Mouse (Mus musculus): Measurements from ENCODE around the gene Slc8a1.

Slc8a1 gene

DNA sequence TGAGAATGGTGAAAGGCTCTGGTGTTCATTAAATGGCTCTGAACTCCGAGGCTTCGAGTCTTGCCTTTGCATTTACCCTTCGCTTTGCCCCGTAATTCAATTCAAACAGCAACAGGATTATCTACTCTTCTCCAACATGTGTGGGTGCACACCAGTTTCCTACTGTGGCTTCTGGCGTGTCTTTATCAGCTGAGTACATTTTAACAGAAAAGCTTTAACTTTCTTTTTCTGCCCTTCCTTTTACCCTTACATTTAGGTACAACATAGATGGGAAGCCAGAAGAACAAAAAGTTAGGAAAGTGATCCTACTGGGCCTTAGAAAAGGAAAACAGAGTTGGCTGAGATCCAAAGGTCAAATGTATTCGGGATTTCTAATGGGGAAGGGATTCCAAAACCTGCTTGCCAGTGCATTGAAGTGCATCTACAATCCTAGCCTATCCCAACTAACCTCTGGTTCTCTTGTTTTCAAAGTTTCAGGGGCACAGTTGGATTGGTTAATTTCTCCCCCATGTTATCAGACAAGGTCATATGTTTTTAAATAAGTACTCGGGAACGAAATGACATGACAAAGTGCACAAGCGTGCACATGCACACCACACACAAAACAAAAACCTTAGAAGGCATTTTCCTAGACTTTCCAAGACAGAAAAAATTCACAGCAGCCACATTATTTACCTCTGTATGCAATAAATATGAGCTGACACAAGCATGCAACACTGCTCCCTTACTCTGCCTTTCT, 172.4 kb downstream of the Slc8a1 start:
- no peak for DNase-seq (ENCODE audit: low spot score)

DNA sequence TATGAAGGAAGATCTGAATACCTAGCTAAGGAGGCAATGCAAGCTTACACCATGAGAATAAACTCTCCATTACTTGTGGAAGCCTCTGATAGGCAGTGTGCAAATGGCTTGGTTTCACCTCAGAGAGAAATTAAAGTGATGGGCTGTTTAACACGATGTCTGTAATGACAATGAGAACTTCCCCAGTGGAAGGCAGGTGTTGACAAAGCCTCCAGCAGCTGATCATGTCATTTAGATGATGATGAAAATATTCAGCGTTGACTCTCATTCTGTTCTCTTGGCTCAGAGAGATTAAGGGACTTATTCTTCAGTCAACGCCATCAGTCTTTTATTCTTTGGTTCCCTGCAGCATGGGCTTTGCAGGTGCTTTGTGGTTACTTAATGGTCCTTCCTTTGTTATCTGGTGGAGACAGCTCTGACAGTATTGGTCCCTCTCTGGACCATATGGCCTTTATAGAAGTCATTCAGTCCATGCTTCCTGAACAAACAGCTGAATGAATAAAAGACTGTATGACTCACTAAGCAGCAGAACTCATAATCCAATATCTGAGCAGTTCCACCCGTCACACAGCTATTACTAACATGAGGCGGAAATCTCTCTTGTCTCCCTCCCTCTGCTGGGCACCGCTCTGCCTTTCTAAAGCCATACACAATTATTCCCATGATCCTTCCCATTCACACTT, 184.0 kb downstream of the Slc8a1 start:
- no peak for DNase-seq (ENCODE audit: low spot score)

DNA sequence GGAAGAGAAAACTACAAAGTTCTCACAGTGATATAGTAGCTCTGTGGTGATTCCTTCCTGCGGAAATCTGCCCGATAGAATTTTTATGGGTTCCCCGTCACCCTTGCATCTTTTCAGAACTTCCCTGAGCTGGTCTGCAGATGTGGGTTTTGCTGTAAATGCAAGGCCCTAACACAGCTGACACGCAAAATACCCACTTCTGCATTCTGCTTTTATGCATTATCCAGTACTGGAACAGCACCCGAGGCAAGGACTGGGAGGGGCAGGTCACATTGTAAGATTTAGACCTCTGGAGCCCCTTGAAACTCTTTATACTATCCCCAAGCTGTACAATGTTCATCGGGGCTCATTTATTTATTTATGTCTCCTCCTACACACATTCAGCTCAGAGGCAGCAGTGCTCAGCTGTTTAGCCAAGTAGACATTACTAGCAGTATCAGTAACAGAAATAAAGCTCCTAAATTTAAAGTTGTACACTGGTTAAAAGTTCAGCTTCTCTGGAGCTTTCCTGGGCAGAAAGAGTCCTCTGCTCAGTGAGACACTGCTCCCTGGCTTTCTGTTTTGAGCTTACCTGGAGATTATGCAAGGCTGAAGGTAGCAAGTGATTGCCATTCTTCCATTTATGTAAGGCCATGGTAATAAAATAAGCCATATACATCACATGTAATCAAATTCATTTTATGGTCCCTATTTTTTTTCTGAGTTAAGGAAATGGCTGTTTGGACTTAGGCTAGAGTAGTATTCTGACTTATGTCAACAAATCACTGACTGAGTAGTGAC, 186.1 kb downstream of the Slc8a1 start:
- no peak for DNase-seq (ENCODE audit: low spot score)

DNA sequence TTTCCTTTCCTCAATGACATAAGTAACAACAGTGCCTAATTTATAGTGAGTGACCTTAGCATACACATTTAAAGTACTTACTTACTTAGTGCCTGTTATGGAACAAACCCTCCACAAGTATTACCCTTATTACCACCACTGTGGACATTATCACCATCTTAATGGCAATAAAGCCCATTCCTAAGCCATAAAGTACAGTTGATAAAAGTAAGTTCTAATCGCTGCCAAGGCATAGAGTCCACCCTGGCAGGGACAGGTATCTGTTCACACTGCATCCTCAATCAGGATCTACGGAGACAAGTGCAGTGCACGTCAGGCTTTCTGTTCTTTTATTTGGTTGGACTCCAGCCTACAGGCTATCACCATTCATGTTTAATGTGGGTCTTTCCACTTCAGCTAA, 187.3 kb downstream of the Slc8a1 start:
- DNase-seq (ENCODE audit: low spot score) = no peak

DNA sequence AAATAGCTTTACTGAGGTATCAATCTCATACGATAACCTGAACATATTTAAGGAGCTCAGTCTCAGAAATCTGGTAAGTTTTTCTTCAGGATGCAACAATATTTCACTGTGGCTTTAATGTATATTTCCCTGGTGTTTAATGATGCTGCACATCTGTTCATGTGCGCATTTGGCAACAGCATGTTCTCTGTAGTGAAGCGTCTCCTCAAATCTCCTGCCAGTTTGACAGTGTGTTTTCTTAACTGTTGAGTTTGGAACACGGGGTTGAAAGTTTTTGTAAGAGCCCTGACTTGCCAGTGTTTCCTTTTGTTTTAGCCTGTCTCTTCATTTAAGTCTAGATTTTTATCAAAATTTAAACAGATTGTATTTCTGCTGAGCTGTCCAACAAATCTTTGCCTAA, 190.2 kb downstream of the Slc8a1 start:
- DNase-seq (ENCODE audit: low spot score) = no peak

DNA sequence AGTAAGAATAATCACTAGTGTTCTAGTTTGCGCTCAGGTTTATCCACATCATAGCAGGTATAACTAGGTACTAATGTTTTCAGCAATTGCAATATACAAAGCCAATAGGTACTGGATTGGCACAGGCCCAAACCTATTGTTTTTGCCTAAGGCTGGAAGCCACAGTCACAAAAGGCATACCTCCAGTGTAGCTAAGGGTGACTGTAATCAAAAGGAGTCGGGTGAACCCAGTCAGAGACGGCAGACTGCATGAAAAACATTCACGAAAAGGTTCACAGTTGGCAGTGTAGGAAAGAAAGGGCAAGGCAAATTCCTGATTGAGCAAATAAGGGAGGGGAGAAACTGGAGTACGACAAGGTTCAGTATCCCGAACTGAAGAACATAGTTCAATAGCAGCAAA, 191.7 kb downstream of the Slc8a1 start:
- DNase-seq (ENCODE audit: low spot score) = no peak

DNA sequence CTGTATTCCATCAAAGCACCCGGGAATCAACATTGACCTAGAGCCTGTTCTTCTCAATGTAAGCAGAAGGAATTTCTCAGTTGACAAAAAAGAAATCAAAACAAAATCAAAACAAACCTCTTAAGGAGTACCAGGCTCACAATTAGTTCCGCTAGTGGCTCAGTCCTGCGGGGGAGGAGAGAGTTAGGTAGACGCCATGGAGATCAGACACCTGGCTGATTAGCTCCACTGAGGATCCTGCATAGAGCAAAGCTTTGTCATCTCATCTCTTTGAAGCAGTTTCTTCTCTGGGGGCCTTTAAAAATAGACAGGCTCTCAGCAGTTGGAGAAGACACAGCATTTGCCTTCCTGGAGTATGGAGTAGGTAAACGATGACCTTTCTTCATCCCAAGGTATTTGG, 192.2 kb downstream of the Slc8a1 start:
- no peak for DNase-seq (ENCODE audit: low spot score)

DNA sequence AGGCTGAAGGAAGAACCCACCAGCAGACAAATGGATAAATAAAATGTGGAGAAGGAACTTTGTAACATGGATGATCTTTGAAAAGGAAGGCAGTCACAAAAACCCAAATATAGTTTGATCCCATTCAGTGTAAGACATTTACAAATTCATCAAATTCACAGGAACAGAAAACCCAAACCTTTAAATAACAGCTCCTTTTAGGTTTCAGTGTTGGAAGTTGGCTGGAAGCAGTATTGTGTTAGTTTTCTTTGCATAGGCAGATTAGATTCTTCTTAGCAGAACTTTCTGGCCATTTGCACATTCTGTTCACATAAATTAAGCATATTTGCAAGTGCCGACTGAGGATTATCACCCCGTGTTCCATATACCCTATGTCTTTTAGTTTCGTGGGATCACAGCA, 193.3 kb downstream of the Slc8a1 start:
- DNase-seq (ENCODE audit: low spot score) = no peak

DNA sequence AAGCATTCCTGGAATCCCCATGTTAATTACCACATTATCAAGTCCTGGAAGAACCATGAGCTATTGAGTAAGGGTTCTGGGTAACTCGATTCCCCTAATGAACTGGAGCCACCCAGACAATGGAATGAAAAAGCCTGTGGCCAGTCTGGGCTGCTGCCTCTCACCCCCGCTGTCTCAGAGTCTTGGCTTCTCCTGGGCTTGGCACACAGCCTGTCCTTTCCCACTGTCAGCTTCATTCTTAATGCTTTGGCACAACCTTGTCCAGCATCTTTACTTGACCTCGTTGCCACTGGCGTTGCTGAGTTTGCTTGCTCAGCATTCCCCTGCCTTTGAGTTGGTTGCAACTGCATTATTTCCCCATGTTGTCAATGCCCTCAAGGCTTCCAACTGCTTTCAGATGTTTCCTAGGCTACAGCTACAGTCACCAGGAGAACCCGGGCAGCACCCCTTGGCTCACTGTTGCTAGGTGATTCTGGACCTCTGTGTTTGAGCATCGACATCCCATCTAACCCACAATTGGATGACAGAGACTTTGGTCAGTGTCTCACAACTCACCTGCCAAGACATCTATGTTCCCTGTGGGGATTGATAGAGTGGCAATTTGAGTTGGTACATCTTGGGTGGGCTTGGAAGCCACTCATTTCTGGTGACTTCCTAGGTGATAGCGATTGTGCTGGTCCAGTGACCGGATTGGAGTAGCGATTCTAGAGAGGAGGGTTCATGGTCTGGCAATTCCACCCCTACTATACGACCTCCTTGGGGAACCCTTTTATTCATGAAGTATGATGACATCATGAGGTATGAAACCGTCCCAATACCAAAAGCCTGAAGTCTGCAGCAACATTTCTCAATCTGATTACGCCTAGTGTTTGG, 195.6 kb downstream of the Slc8a1 start:
- peak; percentile 25 for DNase-seq (ENCODE audit: low spot score)

DNA sequence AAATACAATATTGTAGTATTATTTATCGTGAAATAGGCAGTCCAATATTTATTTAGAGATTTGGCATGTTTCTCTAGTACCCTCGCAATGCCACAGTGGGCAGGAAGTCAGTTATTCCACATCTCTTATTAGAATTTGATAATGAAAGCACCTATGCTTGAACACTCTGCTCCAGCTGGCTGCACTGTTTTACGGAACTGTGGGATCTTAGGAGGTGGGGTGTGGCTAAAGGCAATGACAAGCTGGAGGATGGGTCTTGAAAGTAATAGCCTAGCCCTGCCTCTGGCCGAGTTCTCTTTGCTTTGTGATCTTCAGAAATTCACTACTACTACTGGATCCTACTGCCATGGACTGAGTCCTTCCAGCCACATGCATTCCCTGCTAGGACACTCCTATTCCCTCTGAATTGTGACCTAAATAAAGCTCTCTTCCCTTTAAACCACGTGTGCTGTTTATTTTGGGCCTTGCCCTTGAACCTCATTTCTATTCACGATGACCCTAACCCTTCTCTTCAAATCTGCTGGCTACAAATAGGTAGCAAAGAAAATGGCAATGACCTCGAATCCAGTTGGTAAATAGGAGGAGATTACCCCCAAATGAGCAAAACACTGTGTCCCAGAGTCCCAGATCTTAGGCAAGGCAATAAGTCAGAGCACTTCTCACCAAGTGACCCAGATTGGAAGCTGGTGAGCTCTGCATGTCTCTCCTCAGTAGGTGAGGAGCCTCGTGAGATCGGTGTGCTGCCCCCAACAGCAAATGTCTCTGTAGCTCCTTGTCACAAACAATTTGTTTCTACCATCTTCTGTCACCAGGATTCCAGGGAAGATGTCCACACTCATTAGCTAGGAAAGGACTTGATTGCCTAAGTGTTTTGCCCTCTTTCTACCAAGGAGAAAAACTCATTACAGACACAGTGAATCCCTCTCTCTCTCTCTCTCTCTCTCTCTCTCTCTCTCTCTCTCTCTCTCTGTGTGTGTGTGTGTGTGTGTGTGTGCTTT, 199.7 kb downstream of the Slc8a1 start:
- no peak for DNase-seq (ENCODE audit: low spot score)

DNA sequence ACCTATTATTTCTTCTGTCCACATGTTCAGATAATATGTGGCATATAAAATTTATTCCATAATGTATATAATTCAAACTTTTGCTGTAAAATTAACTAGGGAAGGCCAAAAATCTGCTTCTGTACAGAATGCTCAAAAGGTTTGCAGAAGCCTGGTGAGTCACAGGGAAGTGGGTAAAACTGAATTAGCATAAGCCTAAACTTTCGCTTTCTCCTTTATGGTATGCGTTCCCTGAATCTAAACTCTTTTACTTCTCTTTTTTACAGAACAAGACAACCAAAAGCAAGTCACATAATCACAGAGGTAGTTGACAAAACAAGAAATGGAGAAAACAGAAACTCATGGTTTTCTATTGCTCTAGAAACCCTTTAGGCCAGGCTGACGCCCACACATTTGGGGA, 202.1 kb downstream of the Slc8a1 start:
- DNase-seq (ENCODE audit: low spot score) = no peak

DNA sequence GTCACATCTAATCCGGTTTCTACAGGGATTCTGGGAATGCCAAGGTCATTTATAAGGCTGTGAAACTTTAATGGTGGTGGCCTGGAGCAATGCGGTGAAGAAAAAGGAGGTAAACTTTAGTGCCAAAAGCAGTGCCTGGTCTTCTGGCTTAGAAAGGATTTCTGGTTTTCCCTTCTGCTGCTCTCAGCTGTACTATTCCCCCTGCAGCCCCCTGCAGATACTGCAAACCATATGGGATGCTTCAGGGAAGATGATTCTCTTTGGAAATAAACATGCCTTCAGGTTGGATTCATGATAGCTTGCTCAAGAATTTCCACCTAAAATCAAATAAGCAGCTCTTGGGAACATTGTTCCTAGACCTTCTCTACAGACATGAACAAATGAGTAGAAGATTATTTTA, 208.3 kb downstream of the Slc8a1 start:
- DNase-seq (ENCODE audit: low spot score) = no peak

DNA sequence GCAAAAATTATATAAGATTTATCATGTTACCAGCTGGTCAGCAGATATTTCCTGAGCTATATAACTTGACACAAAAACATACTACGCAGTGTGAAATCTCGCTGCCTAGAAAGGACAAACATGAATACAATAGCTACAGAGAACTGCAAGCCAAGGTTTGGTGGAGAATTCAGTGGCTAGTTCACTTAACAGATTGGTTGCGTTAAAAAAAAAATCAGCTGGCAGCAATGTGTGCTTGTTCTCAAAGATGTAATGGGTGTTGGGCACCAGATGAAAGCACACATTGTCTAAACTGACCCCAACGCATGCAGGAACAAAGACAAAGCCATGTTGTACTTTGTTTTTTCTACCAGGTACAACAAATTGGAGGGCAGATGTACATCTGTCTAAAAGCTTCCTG, 209.2 kb downstream of the Slc8a1 start:
- DNase-seq (ENCODE audit: low spot score) = no peak

DNA sequence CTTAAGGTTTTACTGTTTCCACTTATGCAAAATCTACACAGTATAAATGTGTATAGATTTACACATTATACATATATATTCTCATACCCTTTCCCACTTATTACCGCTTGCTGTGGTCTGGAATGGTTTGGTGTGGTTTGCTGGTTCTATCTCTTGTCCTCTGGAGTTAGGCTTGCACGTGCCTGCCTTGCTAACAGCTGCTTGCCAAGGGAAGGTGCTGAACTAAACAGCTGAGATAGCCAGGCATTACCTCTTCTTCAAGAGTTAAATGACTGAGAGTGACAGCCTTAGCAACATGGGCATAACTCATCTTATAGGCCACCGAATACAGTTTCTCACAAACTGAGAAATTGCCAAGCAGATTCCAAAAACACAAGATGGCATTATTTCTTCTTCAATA, 211.7 kb downstream of the Slc8a1 start:
- no peak for DNase-seq (ENCODE audit: low spot score)

DNA sequence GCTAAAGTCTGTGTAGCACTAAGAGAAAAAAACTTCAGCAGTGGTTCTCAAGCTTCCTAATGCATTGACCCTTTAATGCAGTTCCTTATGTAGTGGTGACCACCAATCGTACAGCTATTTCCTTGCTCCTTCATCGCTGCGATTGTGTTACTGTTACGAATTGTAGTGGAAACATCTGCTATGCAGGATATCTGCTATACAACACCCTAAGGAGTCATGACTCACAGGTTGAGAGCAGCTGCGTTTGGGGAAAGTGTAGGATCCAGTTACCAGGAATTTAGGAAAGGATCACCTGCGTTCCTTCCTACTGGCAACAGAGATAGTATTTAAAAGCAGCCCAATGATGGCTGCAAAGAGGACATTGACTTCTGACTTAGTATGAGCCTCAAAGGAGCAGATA, 213.4 kb downstream of the Slc8a1 start:
- no peak for DNase-seq (ENCODE audit: low spot score)

DNA sequence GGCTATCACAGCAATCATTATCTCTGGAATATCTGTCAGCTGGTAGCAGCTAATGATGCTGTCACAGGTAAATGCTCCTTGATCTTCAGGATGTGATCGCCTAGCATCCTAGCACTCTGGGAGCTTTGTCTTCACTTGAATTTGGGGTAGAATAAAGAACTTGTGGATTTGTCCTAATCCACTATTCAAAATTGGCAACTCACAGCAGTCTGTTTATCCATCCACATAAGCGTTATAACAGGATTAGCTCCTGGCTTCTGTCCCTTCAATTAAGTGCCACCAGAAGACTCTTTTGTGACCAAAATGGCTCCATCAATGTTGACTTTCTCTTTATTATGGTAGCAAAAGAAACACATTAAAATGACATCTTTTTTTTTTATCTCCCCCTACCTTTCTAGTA, 214.2 kb downstream of the Slc8a1 start:
- DNase-seq (ENCODE audit: low spot score) = no peak

DNA sequence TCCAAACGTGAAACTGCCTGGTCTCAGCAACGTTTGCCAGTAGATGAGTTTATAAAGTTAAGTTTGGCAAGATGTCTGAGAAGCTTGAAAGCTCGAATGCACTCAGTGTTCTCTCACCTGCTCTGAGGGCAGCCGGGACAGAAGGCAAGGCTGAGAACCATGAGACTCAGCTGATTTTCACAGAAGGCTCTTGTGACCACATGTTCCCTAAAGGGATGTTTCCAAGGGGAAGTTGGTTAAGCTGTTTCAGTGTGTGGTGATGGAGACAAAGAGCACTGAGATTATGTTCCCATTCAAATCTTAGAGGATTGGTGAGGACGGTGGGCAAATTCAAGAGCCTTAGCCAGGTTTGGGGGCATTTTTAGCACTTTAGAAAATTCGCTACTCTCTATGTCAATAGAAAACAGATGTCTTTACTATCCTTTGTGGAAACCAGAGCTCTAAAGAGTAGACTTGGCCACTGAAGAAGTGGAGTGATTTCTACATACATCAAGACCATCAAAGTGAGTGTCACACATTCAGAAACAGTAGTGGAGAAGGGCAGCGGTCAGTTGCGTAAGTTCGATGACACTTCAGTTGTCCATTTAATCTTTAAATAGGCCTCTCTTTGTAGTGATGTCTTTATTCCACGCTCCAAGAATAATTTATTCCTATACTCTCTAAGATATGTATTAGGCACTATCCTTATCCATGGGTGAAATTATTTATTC, 219.7 kb downstream of the Slc8a1 start:
- no peak for DNase-seq (ENCODE audit: low spot score)

DNA sequence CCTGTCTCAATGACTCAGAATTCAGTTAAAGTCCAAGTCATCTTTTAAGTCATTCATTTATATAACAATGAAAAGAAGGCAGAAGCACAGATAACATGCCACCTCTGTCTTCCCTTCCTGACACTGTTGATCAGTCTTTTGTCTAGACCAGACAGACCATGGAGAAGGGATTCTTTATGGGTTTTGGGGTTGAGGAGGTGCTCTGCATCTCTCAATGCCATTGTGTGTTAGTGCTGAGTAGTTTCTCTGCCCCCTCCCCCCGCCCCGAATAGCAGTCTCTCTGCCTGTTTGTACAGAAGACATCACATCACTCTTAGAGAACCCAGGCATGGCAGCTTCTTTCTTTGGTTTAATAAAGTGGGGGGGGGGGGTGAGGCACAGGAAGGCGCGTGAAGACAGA, 222.0 kb downstream of the Slc8a1 start:
- DNase-seq (ENCODE audit: low spot score) = no peak

DNA sequence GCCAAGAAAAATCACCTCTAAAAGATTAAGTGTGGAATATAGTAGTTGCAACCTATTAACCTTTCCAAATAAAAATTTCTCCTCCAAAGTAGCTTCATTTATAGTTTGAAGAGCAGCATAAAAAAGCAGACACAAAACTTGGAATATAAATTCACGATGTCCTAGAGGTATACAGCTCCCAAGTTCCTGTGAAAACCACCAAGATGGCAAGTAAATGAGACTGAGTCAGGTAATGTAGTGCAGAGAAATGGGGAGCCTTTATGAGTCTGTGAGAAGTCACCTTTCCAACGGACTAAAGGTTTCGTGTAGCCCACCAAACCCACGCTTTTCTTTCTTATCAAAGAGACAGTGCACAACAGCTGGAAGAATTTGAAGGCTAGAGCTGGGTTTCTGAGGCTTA, 224.2 kb downstream of the Slc8a1 start:
- DNase-seq (ENCODE audit: low spot score) = no peak

DNA sequence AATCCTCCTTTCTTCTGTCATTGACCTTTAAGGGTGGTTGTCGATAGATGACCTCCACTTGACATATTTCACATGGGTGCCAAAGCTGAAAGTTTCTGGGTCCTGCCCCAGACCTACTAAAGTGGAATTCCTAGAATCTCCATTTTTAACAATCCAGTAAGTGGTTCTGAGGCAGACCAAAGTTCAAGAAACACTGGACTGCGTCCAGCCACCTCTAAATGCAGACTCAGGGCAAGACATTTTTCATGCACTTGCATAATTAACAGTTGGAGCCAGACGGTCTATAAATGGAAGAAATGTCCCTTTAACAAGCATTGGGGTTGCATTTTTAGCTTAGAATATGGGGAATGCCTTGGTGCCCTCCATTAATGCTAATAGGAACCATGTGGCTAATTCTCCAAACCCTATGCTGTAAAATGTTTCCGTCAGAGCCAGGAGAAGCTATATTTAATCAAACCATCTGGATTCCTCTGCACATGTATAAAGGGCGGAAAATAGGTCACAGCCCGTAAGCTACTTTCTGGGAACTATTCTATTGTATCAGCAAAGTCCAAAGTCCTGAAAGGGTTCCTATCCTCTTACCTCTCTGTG, 224.7 kb downstream of the Slc8a1 start:
- no peak for DNase-seq (ENCODE audit: low spot score)
